Mouse (Mus musculus) hindbrain, embryonic 16.5 days (tissue): ENCODE measurements around the gene Mbtps1. TPM values are rescaled to one million over a fixed set of nuclear protein-coding genes. Genes with fewer than 3 reads are reported as not detected.

Experiments
- ATAC-seq: fragments of 200-750 bp; cut with Nextera tagmentation; 2 replicates; pipeline ENCODE4 v1.8.0; 2017; ENCODE audit warnings: moderate TSS enrichment, moderate library complexity
- H3K27ac ChIP-seq: fragments of 300-500 bp; sonication (generic); 2 replicates; pipeline ENCODE4 v1.5.1; 2014; ENCODE audit warnings: low read depth, mild to moderate bottlenecking, control low read depth, low read length, moderate library complexity
- H3K27me3 ChIP-seq: fragments of 300-500 bp; sonication (generic); replicated peaks from 2 replicates; pipeline ENCODE4 v1.6.1; 2014; ENCODE audit warnings: low read length; ENCODE audit not compliant: control insufficient read depth, insufficient read depth
- H3K36me3 ChIP-seq: fragments of 300-500 bp; sonication (generic); 2 replicates; pipeline ENCODE4 v1.6.1; 2014; ENCODE audit warnings: mild to moderate bottlenecking, low read length, moderate library complexity, mixed read lengths; ENCODE audit not compliant: control insufficient read depth, insufficient read depth
- H3K4me1 ChIP-seq: fragments of 300-500 bp; sonication (generic); 2 replicates; pipeline ENCODE4 v1.6.1; 2014; ENCODE audit warnings: low read depth, low read length; ENCODE audit not compliant: control insufficient read depth, insufficient read depth
- H3K4me2 ChIP-seq: fragments of 300-500 bp; sonication (generic); 2 replicates; pipeline ENCODE4 v1.6.1; 2014; ENCODE audit warnings: mild to moderate bottlenecking, low read length, control low read depth, moderate library complexity
- H3K4me3 ChIP-seq: fragments of 300-500 bp; sonication (generic); 2 replicates; pipeline ENCODE4 v1.5.1; 2014; ENCODE audit warnings: mild to moderate bottlenecking, low read length, control low read depth, moderate library complexity
- H3K9ac ChIP-seq: fragments of 300-500 bp; sonication (generic); 2 replicates; pipeline ENCODE4 v1.6.1; 2014; ENCODE audit warnings: low read depth, mild to moderate bottlenecking, control low read depth, low read length, moderate library complexity
- H3K9me3 ChIP-seq: fragments of 300-500 bp; sonication (generic); 2 replicates; pipeline ENCODE4 v1.6.1; 2014; ENCODE audit warnings: mild to moderate bottlenecking, low read length, moderate library complexity; ENCODE audit not compliant: control insufficient read depth
- WGBS: fragments of 180-500 bp; shearing (Covaris S2); extraction: QIAGEN DNeasy Blood & Tissue Kit; methylation state at CpG from one replicate; pipeline ENCODE4 v1.1.7; 2014; 5-methylcytosine and 5-hydroxymethylcytosine counted together
- polyA plus RNA-seq: library from polyadenylated mRNA; unstranded; fragments of >200 nt; fragmentation: Nextera tagmentation; extraction: Ambion mirVana; gene quantifications from 2 replicates; pipeline ENCODE4 v1.2.1, GENCODE M21; 2015

The Mbtps1 gene
- polyA plus RNA-seq, 1 experiment from 2014 or later: 46.3 TPM

- ATAC-seq: no peak
- Histone ChIP-seq H3K36me3 (peaks cover 10% of the 10 kb centered on the region), H3K9ac (no peak overlapping the region), H3K4me1 (no peaks in the 10 kb centered on the region), H3K4me3 (no peak overlapping the region), H3K4me2 (no peak overlapping the region), H3K27me3 (no peaks in the 10 kb centered on the region), H3K9me3 (no peaks in the 10 kb centered on the region), H3K27ac (no peak overlapping the region)
- 87% methylated on average over 18 of the region's 18 CpGs for WGBS
These were observed 11.4 kb downstream of the Mbtps1 start for GRCm38 (mm10) chr8:119547019-119547691.

DNA sequence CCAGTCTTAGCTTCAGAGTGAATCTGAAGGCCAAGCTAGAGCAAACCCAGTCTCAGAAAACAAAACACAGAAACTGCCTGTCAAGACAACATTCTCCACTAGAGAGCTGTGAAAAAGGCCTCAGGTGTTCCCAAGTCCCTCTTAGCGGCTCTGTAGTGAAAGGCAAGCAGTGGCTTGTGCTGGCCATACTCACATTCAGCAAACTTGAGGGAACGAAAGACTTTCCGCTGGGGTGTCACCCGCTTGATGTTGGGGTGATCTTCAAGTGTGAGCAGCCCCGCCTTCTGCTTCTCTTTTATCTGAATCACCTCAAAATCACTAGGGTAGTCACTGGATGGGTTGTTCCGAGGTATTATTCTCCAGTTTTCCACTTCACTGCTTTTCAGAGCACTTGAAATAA is 12.7 kb downstream of the Mbtps1 start:
- no peaks in the 10 kb centered on the region for H3K9me3 ChIP-seq
- no peak overlapping the region for H3K27ac ChIP-seq
- peaks cover 19% of the 10 kb centered on the region for H3K36me3 ChIP-seq
- no peaks in the 10 kb centered on the region for H3K27me3 ChIP-seq
- no peak for ATAC-seq
- H3K9ac ChIP-seq: no peak overlapping the region
- no peak overlapping the region for H3K4me3 ChIP-seq
- H3K4me2 ChIP-seq: no peak overlapping the region
- WGBS: 94% methylated on average over 6 of the region's 6 CpGs
- H3K4me1 ChIP-seq: no peaks in the 10 kb centered on the region

DNA sequence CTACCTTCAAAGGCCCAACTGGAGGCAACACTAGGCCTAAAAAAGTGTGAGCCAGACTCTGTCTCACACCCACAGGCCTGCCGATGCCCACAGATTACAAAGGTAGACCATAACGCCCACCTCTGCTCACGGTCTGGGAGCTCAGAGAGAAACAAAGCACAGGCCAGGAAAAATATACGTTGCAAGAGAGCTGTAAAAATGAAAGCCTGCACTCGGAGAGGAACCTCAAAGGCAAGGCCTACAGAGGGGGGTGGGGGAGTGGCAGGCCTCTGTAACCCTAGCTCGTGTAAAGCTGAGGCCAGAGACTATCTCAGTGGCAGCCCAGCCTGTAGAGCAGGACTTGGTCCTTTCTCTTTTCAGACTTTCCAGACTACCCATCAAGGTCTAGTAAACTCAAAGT is 13.4 kb downstream of the Mbtps1 start:
- Histone ChIP-seq H3K27ac (no peak overlapping the region), H3K4me2 (no peak overlapping the region), H3K36me3 (peaks cover 24% of the 10 kb centered on the region), H3K4me3 (no peak overlapping the region), H3K4me1 (no peaks in the 10 kb centered on the region), H3K27me3 (no peaks in the 10 kb centered on the region), H3K9me3 (no peaks in the 10 kb centered on the region), H3K9ac (no peak overlapping the region)
- ATAC-seq: no peak
- 84% methylated on average over 6 of the region's 6 CpGs for WGBS

DNA sequence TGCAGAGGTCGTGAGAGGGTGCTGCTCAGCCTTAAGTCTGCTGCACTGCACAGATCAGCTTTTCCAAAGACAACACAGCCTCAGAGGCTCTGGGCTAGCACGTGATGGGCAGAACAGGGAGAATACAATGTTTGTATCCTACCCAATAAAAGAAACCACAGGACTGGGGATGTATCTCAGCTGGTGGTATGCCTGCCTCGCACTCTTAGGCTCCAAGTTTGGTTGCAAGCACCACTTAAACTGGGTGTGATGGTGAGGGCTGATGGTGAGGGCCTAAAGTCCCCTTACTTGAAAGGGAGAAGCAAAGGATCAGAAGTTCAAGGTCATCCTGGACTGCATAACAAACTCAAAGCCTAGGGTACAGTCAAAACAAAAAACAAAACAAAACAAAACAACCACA is 13.9 kb downstream of the Mbtps1 start:
- Histone ChIP-seq H3K9ac (no peak overlapping the region), H3K9me3 (no peaks in the 10 kb centered on the region), H3K27ac (no peak overlapping the region), H3K36me3 (peaks cover 30% of the 10 kb centered on the region), H3K4me1 (no peaks in the 10 kb centered on the region), H3K4me2 (no peak overlapping the region), H3K27me3 (no peaks in the 10 kb centered on the region), H3K4me3 (no peak overlapping the region)
- no peak for ATAC-seq
- 85% methylated on average over 3 of the region's 3 CpGs for WGBS

GRCm38 (mm10) chr8:119531973-119532372 is 26.6 kb downstream of the Mbtps1 start:
- Histone ChIP-seq H3K27ac (no peak overlapping the region), H3K36me3 (peaks cover 55% of the 10 kb centered on the region), H3K9ac (no peak overlapping the region), H3K4me2 (no peak overlapping the region), H3K4me1 (no peaks in the 10 kb centered on the region), H3K4me3 (no peak overlapping the region), H3K27me3 (no peaks in the 10 kb centered on the region), H3K9me3 (no peaks in the 10 kb centered on the region)
- no peak for ATAC-seq
- WGBS: 86% methylated on average over 9 of the region's 9 CpGs

- Histone ChIP-seq H3K4me2 (no peak overlapping the region), H3K4me1 (no peaks in the 10 kb centered on the region), H3K36me3 (peaks cover 50% of the 10 kb centered on the region), H3K27ac (no peak overlapping the region), H3K9me3 (no peaks in the 10 kb centered on the region), H3K4me3 (no peak overlapping the region), H3K9ac (no peak overlapping the region), H3K27me3 (no peaks in the 10 kb centered on the region)
- WGBS: 94% methylated on average over 3 of the region's 3 CpGs
- ATAC-seq: no peak
These were observed 27.1 kb downstream of the Mbtps1 start for GRCm38 (mm10) chr8:119531397-119531796.

DNA sequence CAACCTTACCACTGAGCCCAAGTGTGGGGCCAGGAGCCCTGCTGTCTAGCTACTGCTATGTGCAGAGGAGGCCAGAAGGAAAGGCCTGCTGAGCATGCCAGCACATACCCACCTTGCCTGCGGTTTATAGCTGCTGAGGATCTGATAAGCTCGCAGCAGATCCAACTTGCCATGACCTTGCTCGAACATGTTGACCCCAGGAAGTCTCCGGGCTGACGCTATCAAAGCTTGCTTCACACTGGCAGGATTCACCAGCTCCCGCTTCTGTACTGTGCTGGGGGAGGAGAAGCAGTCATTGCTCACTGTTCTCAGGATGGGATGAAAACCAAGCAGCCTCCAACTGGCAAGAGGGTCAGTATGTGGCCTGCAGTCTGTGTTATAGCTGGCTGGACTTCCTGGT is 27.6 kb downstream of the Mbtps1 start:
- WGBS: 85% methylated on average over 6 of the region's 6 CpGs
- no peaks in the 10 kb centered on the region for H3K27me3 ChIP-seq
- H3K4me3 ChIP-seq: no peak overlapping the region
- H3K4me1 ChIP-seq: no peaks in the 10 kb centered on the region
- H3K27ac ChIP-seq: no peak overlapping the region
- peaks cover 45% of the 10 kb centered on the region for H3K36me3 ChIP-seq
- no peak for ATAC-seq
- no peak overlapping the region for H3K9ac ChIP-seq
- no peak overlapping the region for H3K4me2 ChIP-seq
- H3K9me3 ChIP-seq: no peaks in the 10 kb centered on the region

GRCm38 (mm10) chr8:119528762-119529161 is 29.8 kb downstream of the Mbtps1 start:
- WGBS: 94% methylated on average over 7 of the region's 7 CpGs
- Histone ChIP-seq H3K4me2 (no peak overlapping the region), H3K27ac (no peak overlapping the region), H3K4me1 (no peaks in the 10 kb centered on the region), H3K9ac (no peak overlapping the region), H3K9me3 (no peaks in the 10 kb centered on the region), H3K4me3 (no peak overlapping the region), H3K36me3 (peaks cover 51% of the 10 kb centered on the region), H3K27me3 (no peaks in the 10 kb centered on the region)
- ATAC-seq: no peak

DNA sequence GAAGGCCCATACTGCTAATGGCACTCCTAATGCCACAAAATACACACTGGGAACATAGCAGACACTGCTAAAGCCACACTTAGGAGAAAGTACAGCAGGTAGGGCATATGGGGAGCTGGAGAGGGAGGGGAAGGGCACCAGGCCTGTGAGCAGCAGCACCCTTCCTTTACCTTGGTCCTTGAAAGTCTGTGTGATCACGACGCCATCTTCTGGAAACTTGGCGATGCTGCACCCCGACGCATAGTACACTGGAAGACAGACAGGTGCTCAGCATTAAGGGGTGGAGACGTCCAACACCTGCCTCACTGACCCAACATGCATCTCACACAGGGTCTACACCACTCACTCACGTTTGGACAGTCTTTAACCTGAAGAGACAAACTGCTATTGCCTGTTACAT is 38.4 kb downstream of the Mbtps1 start:
- H3K27ac ChIP-seq: no peak overlapping the region
- H3K36me3 ChIP-seq: peaks cover 53% of the 10 kb centered on the region
- no peak overlapping the region for H3K9ac ChIP-seq
- no peak overlapping the region for H3K4me2 ChIP-seq
- no peaks in the 10 kb centered on the region for H3K27me3 ChIP-seq
- no peaks in the 10 kb centered on the region for H3K9me3 ChIP-seq
- WGBS: 70% methylated on average over 7 of the region's 7 CpGs
- ATAC-seq: no peak
- no peaks in the 10 kb centered on the region; the same call in 1 of the 2 replicates for H3K4me1 ChIP-seq
- no peak overlapping the region for H3K4me3 ChIP-seq
